Mouse (Mus musculus): ENCODE measurements around the gene Phf24.

Gene Phf24

DNA sequence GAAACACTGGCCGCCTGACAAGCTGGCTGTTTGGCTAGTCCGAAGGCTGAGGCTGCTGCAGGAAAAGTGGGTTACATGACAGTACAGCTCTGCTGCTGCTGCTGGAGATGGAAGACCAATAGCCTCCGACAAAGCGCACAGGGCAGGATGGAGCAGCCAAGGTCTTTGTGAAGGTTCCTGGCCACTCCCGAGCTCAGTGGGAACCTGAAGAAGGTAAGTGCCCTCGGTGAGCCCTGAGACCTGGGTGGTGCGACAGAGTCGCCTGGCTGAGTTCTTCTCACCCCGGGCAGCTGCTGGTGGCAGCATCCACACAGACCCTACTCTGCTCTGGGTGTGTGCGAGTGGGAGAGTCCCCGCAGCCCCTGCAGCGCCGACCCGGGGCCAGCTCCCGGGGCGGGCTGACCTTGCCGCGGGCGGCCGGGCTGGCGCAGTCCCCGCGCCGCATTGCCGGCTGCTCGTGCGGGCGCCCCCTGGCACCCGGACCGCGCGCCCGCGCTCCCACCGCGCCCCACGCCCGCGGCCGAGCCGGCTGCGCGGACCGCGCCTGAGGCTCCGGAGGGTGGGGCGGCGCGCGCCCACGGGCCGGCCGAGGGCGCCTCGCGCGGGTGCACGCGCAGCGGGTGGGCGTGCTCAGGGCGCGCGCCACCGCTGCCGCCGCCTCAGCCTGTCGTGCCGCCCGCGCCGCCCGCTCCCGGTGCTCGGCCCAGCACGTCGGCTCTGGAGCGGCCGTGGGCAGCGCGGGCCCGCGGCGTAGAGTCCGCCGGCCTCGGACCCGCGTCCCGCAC lies at the start of gene Phf24:
Phf24 (plus strand) TSS at position 44 of the 785 bp plus-strand sequence.
- DNase-seq (ENCODE audit: low spot score in 2 of 2): peak in 1 of 2 experiments; percentile 9

DNA sequence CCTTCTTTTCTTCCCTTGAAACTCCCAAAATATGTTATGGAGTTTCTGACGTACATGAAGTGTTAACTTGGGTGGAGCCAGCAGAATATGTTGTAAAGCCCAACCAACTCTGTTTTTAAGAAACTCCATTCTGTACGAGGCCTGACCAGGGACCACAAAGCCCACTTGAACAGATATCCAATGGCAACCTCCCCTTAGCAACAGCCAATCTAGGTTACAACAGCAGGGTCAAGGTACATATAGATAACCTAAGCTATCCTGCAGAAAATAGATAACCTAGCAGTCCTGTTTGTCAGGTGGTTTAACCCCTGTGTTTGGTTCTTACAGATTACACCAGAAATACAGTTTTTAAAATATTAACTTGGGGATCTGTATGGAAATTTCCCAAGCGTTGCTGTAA lies 49.1 kb upstream of the Phf24 start:
- no peak for DNase-seq (ENCODE audit: low spot score in 2 of 2)

- no peak for DNase-seq (ENCODE audit: low spot score in 2 of 2)
Measured at GRCm38 (mm10) chr4:42868193-42868592, 48.3 kb upstream of the Phf24 start.

DNA sequence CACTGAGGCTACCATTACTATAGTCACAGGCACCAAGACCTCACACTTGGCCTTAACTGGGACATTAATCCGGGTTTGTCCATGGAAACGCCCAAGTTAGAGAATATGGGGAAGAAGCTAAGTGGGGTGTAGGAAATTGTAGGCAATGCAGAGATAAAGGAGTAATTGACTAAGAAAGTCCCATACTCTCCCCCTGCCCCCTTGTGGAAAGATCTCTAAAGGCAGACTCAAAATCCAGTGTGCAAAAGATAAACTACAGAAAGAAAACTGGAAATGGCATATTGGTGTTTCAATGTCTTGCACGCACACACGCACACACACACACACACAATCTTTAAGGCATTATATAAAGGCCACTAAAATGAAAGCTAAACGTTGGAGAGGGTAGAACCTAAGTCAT lies 45.7 kb upstream of the Phf24 start:
- DNase-seq (ENCODE audit: low spot score in 2 of 2): no peak

GRCm38 (mm10) chr4:42872151-42872550 lies 44.3 kb upstream of the Phf24 start:
- DNase-seq (ENCODE audit: low spot score in 2 of 2): no peak

DNA sequence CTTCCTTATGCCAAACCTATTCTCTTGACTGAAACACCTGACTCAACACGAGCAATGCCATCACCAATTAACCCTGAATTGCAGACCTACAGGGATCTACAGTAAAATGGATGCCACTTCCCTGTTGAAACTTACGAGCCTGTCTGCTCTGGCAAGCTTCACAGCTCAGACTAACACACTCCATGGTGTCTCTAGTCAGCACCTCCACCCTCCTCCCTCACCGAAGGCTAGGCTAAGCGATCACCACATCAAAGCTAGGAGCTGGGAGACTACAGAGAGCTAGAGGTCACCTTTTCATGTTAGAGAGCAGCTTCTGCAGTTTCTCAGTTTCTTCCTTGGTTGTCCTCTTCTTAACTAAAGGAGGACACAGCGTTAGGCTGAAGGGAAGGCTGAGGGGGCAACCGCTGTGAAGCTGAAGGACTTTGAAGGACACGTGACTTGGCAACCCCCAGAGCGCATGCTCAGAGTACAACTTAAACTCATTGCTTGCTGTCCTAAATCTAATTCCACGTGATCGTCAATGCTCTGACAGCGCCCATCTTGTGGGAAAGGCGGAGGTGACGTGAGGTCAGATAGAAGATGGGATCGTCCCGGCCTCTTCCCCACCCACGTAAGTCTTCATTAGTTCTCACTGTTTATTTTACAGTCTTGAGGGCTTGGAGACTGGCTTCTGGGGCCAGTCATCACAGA lies 43.6 kb upstream of the Phf24 start:
- no peak for DNase-seq (ENCODE audit: low spot score in 2 of 2)

DNA sequence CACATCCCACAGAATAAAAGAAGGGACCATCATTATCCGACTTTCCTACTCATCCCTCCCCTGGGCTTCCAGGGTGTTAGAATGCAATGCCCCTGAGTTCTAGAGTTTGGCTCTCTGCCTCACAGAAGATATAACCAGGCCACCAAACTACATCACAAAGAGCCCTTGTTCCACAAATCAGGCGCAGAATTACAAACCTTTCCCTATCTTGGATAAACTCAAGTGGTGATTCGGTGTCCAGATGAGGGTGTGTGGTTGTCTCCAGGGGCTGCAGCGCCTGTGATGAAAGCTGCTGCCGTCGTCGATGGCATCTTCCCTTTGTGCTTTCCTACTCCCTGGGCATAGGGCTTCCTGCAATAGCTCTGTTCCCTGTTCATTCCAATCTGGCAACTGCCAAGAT lies 42.3 kb upstream of the Phf24 start, which contains the start of gene Fam205c:
Fam205c (minus strand) TSS at position 101 of the 400 bp plus-strand sequence.
- no peak for DNase-seq (ENCODE audit: low spot score in 2 of 2)

- peak; percentile 6 to 29 for DNase-seq (ENCODE audit: low spot score in 2 of 2)
Measured at GRCm38 (mm10) chr4:42876586-42877291, 39.7 kb upstream of the Phf24 start.

DNA sequence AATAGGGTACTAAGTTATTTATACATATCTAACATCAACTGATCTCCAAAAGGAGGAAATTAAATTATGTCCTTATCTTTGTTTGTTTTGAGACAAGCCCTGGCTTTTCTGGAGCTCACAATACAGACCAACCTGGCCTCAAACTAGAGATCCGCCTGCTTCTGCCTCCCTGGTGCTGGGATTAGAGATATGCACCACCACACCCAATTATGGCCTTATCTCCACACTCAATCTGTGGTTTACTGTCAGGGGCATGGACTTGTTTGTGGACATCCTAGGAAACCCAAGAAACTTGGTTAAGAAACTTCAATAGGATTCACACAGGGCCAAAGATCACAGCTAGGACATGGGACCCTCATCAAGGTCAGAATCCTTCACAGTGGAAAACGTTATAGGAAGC lies 38.8 kb upstream of the Phf24 start:
- DNase-seq (ENCODE audit: low spot score in 2 of 2): no peak

DNA sequence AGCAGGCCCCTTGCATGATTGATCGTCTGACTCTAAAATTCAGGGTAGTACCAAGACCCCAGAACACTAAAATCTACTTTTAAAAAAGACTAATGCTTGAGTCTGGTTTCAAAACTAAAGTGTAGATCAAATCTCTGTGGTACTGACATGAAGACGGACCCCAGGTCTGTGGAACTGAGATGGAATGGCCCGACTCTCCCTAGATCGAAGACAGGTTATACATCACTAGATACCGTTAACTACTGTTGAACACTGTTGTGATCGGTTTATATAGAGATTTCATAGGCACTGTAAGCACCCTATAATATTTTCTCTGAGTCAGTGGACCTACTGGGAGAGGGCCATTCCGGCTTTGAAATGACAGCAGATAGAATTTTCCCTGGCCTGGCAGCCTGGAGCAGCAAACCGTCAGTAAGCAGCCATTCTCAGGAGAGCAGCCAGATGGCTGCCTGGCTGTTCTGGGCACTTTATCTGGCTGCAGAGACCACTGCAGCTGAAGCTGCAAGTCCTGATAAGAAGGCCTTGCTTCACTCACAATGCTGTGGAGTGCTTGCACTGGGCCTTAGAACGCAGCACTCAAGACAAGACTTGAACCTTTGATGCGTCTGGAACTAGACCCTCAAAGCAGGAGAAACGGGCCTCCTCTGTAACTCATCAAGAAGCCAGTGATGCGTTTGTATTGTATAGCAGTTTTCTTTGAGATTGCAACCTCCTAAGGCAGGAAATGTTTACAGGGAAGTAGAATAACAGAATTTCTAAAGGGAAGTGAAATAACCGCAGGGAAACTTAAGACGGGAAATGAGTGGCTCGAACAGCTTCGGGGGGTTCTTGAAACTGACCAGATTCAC lies 36.4 kb upstream of the Phf24 start:
- no peak for DNase-seq (ENCODE audit: low spot score in 2 of 2)

- DNase-seq (ENCODE audit: low spot score in 2 of 2): no peak
Measured at GRCm38 (mm10) chr4:42880677-42880948, 35.8 kb upstream of the Phf24 start.

DNA sequence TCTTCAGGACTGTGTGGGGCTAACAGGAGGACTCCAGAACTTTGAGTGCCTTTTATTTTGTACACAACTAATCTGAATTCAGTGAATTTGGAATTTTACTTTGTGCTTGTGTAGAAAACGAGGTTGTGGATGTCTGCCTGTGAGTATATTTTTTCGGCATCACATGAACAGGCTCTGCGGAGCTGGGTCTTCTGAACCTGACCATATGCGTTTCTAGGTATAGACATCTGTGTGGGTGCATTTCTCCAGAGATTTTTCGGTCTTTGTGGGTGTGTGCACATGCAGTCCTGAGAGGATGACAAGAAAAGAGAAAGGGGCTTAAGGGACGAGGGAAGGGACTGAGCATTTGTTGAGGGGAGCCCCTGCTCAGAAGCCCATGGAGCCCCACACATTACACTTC lies 29.5 kb upstream of the Phf24 start:
- no peak for DNase-seq (ENCODE audit: low spot score in 2 of 2)

DNA sequence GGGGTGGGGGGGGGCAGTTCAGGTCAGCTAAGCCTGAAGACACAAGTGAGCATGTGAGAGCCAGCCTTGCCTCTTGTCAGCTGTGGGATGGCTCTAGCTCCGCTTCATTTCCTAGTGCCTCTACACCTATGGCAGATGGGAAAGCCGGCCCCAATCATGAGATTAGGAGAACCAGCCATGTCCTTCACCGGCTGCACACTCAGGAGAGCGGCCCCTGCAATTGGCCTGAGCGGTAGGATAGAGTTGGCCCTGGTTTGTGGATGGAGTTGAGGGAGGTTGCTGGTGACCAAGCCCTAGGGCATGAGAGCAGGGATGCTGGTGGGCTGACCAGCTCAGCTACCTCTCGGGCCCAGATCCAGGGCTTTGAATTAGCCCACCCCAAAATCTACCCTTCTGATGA lies 27.7 kb upstream of the Phf24 start:
- DNase-seq (ENCODE audit: low spot score in 2 of 2): no peak

DNA sequence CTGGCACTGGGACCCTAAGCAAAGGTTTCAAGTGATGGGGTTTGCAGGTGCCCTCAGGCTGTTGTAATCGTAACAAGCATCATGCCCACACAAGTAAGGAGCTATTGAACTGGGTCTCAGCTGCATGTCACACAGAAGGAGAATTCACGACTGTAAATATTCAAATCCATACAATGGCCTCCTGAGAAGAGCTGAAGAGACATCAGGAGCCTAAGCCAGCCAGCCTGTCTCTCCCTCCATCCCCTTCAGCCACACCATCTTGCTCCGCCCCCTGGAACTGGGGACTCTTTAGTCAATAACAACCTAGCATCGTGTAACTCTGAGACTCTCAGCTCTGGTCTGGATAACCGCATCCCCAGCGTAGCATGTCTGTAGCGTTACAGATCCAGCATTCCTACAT lies 25.3 kb upstream of the Phf24 start:
- no peak for DNase-seq (ENCODE audit: low spot score in 2 of 2)

DNA sequence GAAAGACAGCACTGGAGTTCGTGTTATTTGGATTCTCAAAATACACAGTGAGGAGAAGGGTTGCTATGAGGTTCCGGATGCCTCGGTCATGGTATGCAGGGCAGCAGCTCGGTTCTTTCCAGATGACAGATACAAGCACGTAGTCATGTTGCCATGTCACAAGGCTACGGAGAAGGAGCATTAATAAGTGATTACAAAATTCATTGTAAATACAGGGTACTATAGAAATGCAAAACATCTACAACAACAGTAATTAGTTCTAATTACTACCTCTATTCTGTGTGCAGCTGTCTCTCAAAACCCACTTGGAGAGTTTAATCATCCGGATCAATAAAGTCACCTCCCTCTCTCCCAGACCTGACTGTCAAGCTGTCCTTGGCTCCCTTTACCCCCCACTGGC lies 21.3 kb upstream of the Phf24 start:
- DNase-seq (ENCODE audit: low spot score in 2 of 2): no peak

GRCm38 (mm10) chr4:42898914-42899313 lies 17.5 kb upstream of the Phf24 start:
- no peak for DNase-seq (ENCODE audit: low spot score in 2 of 2)

DNA sequence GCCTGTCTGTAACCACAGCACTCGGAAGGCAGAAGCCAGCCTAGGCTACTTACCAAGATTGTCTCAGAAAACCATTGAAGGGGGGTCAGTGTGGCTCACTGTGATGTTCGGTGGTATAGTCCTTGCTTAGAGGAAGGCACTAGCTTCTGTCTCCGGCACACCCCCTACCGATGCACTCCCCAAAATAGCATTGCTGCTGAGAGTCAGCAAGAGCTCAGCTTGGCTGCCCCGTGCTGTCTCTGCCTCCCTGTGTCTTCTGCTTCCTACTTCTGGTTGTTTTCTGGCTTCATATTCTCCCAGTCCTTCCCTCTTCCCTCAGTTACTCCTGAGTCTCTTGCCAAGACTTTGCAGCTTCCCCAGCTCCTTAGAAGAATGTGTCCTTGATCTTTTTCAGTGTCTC lies 15.6 kb upstream of the Phf24 start:
- no peak for DNase-seq (ENCODE audit: low spot score in 2 of 2)

DNA sequence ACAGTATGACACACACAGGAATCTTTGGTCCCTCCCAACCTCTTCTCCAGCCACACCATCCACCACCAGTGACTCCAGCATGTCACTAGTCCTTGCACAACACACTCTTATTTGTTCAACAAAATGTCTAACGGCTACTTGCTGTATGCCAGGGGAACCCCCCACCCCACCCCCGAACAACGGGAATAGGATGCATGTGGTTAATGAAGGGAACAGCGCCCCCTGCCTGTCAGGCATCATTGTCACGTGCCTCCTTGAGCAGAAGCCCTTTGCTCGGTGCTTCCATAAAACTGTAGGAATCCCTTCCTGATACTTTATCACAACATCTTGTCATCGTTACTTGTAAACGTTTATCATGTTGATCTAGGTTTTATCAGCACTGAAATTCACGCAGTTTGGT lies 14.3 kb upstream of the Phf24 start:
- no peak for DNase-seq (ENCODE audit: low spot score in 2 of 2)

GRCm38 (mm10) chr4:42902730-42903129 lies 13.7 kb upstream of the Phf24 start:
- no peak for DNase-seq (ENCODE audit: low spot score in 2 of 2)

DNA sequence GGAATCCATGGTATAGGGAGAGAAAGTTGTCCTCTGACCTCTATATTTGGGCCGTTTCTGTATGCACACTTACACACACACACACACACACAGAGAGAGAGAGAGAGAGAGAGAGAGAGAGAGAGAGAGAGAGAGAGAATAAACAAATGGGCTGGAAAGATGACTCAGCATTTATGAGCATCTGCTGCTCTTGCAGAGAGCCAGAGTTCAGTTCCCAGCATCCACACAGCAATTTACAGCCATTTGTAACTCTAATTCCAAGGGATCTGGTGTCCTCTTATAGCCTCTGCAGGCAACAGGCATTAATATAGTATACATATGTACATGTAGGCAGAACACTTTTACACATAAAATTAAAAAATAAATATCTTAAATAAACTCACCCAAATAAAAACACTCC lies 12.5 kb upstream of the Phf24 start:
- no peak for DNase-seq (ENCODE audit: low spot score in 2 of 2)

DNA sequence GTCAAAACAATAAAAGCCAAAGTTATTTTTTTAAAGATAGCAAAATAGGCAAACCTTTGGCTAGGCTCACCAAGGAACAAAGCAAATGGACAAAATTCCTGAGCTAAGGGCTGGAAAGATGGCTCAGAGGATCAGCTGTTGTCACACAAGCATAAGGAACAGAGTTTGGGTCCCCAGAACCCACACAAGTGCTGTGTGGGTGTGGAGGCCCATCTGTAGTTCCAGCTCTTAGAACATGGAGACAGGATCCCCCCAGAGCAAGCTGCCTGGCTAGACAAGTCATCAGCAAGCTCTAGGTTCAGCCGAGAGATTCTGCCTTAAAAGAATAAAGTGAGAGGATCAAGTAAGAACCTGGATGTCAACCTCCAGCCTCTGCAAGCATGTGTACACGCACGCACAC lies 11.9 kb upstream of the Phf24 start:
- no peak for DNase-seq (ENCODE audit: low spot score in 2 of 2)

- no peak for DNase-seq (ENCODE audit: low spot score in 2 of 2)
Measured at GRCm38 (mm10) chr4:42904966-42905365, 11.5 kb upstream of the Phf24 start.

Measured in urinary bladder, adult 18-20 months (tissue).